In genomic region chr19:57713138-57713537, GRCm38 (mm10) we compare ENCODE assay signal across 17 mouse cellular contexts.
DNase-seq lines count a peak whose midpoint lies in the region; ATAC-seq and TF ChIP-seq lines count a peak whose summit lies in the region.
"Had no signal": no experiment of that assay in that cellular context is flagged by ENCODE, and none has a peak within 500 bp of the region (broad histone marks: within the 10 kb centered on the region; RNA-seq: fewer than 3 reads in every experiment).

No protein-coding gene starts in this region.

- peaks cover 3% of the 10 kb centered on the region; the same call in 1 of the 2 replicates for H3K36me3 ChIP-seq in heart, embryonic 11.5 days (ENCODE audit: control insufficient read depth, insufficient read depth, low read length)
- H3K36me3 ChIP-seq in lung, postnatal 0 days (ENCODE audit: insufficient read depth, low read length), result peaks cover 4% of the 10 kb centered on the region; the same call in 1 of the 2 replicates
- peaks cover 8% of the 10 kb centered on the region for H3K36me3 ChIP-seq in stomach, postnatal 0 days (ENCODE audit: control insufficient read depth, insufficient read depth, low read length)

- no peaks in the 10 kb centered on the region for H3K27me3 ChIP-seq in heart, embryonic 11.5 days (ENCODE audit: control insufficient read depth, insufficient read depth, low read length)
- no peaks in the 10 kb centered on the region for H3K27me3 ChIP-seq in lung, postnatal 0 days (replicated peaks; ENCODE audit: insufficient read depth, low read length)
- no peaks in the 10 kb centered on the region for H3K27me3 ChIP-seq in stomach, postnatal 0 days (ENCODE audit: control insufficient read depth, insufficient read depth, low read length)
- H3K27me3 ChIP-seq: embryonic facial prominence, embryonic 12.5 days; limb, embryonic 13.5 days; midbrain, embryonic 15.5 days; neural tube, embryonic 12.5 days had no signal

- no peak for ATAC-seq in heart, embryonic 11.5 days (replicated peaks; ENCODE audit: insufficient number of reproducible peaks, low FRiP score, low TSS enrichment)
- peak; percentile 95 for ATAC-seq in lung, postnatal 0 days
- ATAC-seq in stomach, postnatal 0 days (ENCODE audit: low FRiP score, low TSS enrichment), result no peak; the same call in 1 of the 2 replicates
- ATAC-seq: forebrain, postnatal 0 days; inflammation-experienced regulatory T-cells, adult 6 months; liver, postnatal 0 days; midbrain, embryonic 15.5 days had no signal

- no peak overlapping the region for H3K27ac ChIP-seq in heart, embryonic 11.5 days (ENCODE audit: low read depth, low read length)
- H3K27ac ChIP-seq in lung, postnatal 0 days (ENCODE audit: low read length), result peak overlapping the region; percentile 32; the same call in 1 of the 2 replicates
- H3K27ac ChIP-seq in stomach, postnatal 0 days (replicated peaks), result no peak overlapping the region
- H3K27ac ChIP-seq: embryonic facial prominence, embryonic 12.5 days; limb, embryonic 13.5 days; midbrain, embryonic 15.5 days; neural tube, embryonic 12.5 days had no signal

- no peak for TF ChIP-seq CTCF in lung, postnatal 0 days (IDR thresholded peaks at IDR 0.05)
- TF ChIP-seq CTCF in stomach, postnatal 0 days (IDR thresholded peaks at IDR 0.05; ENCODE audit: low read depth), result no peak

- DNase-seq in heart, postnatal 14 days, result peak; percentile 11 to 22
- DNase-seq in adrenal gland, adult 2 months, result peak; percentile 50
- DNase-seq in adrenal gland, postnatal 14 days, result peak; percentile 67
- DNase-seq in lung, postnatal 0 days (ENCODE audit: low spot score), result peak; percentile 82
- no peak for DNase-seq in stomach, postnatal 0 days (ENCODE audit: low spot score)
- no peak for DNase-seq in left cerebral cortex, postnatal 4 days
- DNase-seq: cerebellum, adult 9-11 months; forebrain, postnatal 0 days; gastrocnemius, postnatal 25 days; layer of hippocampus, postnatal 36 days; liver, postnatal 0 days had no signal

- no peaks in the 10 kb centered on the region for H3K9me3 ChIP-seq in heart, embryonic 11.5 days (replicated peaks; ENCODE audit: control insufficient read depth, low read length)
- H3K9me3 ChIP-seq in lung, postnatal 0 days (ENCODE audit: low read length), result no peaks in the 10 kb centered on the region
- no peaks in the 10 kb centered on the region for H3K9me3 ChIP-seq in stomach, postnatal 0 days (ENCODE audit: control insufficient read depth, low read length)
- H3K9me3 ChIP-seq: embryonic facial prominence, embryonic 12.5 days; limb, embryonic 13.5 days; midbrain, embryonic 15.5 days; neural tube, embryonic 12.5 days had no signal

- H3K4me1 ChIP-seq in heart, embryonic 11.5 days (ENCODE audit: control insufficient read depth, insufficient read depth, low read length), result no peaks in the 10 kb centered on the region
- H3K4me1 ChIP-seq in lung, postnatal 0 days (ENCODE audit: insufficient read depth, low read depth, low read length), result no peaks in the 10 kb centered on the region
- no peaks in the 10 kb centered on the region for H3K4me1 ChIP-seq in stomach, postnatal 0 days (replicated peaks; ENCODE audit: control insufficient read depth, insufficient read depth)
- H3K4me1 ChIP-seq: embryonic facial prominence, embryonic 12.5 days; limb, embryonic 13.5 days; midbrain, embryonic 15.5 days; neural tube, embryonic 12.5 days had no signal

- no peak overlapping the region for H3K9ac ChIP-seq in heart, embryonic 11.5 days (ENCODE audit: low read depth, low read length)
- no peak overlapping the region for H3K9ac ChIP-seq in lung, postnatal 0 days (replicated peaks; ENCODE audit: low read depth)
- no peak overlapping the region for H3K9ac ChIP-seq in stomach, postnatal 0 days (ENCODE audit: low read length)
- H3K9ac ChIP-seq: embryonic facial prominence, embryonic 12.5 days; forebrain, postnatal 0 days; limb, embryonic 13.5 days; liver, postnatal 0 days; midbrain, embryonic 15.5 days; neural tube, embryonic 12.5 days had no signal

- intact Hi-C loops in heart, postnatal 14 days (cut with DNase I), result no loop called here
- intact Hi-C loops in left cerebral cortex, postnatal 4 days (cut with DNase I), result no loop called here

- peak; percentile 88 for TF ChIP-seq EP300 in lung, postnatal 0 days (IDR thresholded peaks at IDR 0.05)
- no peak for TF ChIP-seq EP300 in stomach, postnatal 0 days (optimal IDR thresholded peaks at IDR 0.05)

- no peak overlapping the region for H3K4me3 ChIP-seq in heart, embryonic 11.5 days (ENCODE audit: low read depth, low read length)
- no peak overlapping the region for H3K4me3 ChIP-seq in lung, postnatal 0 days (ENCODE audit: low read depth, low read length)
- H3K4me3 ChIP-seq in stomach, postnatal 0 days (ENCODE audit: low read depth, low read length), result no peak overlapping the region
- H3K4me3 ChIP-seq: embryonic facial prominence, embryonic 12.5 days; limb, embryonic 13.5 days; midbrain, embryonic 15.5 days; neural tube, embryonic 12.5 days had no signal

- H3K4me2 ChIP-seq in heart, embryonic 11.5 days, result no peak overlapping the region
- no peak overlapping the region for H3K4me2 ChIP-seq in lung, postnatal 0 days (replicated peaks; ENCODE audit: low read depth, low read length)
- no peak overlapping the region for H3K4me2 ChIP-seq in stomach, postnatal 0 days (replicated peaks; ENCODE audit: low read depth)
- H3K4me2 ChIP-seq: embryonic facial prominence, embryonic 12.5 days; limb, embryonic 13.5 days; midbrain, embryonic 15.5 days; neural tube, embryonic 12.5 days had no signal

- 73% methylated on average over 5 of the region's 5 CpGs for WGBS in heart, embryonic 11.5 days (ENCODE audit: insufficient replicate concordance)
- 40% methylated on average over 5 of the region's 5 CpGs for whole genome bisulfite sequencing in lung, postnatal 0 days
- 56% methylated on average over 5 of the region's 5 CpGs for WGBS in stomach, postnatal 0 days

Comparison
In these comparisons a context has a peak if more than half of its experiments do, and no peak if none do; other contexts are left out.
1. DNase-seq: peak in heart, postnatal 14 days (2 of 2), adrenal gland, adult 2 months (single experiment), adrenal gland, postnatal 14 days (single experiment) and lung, postnatal 0 days (single experiment); none in stomach, postnatal 0 days (single experiment) and left cerebral cortex, postnatal 4 days (single experiment).